Mouse (Mus musculus): Measurements from ENCODE around the gene C9orf72.
"Not testable (repeated sequence)": the region's sequence is repeated elsewhere in the genome, so short reads cannot be mapped to it uniquely, and the experiment has no call there.

C9orf72 gene

DNA sequence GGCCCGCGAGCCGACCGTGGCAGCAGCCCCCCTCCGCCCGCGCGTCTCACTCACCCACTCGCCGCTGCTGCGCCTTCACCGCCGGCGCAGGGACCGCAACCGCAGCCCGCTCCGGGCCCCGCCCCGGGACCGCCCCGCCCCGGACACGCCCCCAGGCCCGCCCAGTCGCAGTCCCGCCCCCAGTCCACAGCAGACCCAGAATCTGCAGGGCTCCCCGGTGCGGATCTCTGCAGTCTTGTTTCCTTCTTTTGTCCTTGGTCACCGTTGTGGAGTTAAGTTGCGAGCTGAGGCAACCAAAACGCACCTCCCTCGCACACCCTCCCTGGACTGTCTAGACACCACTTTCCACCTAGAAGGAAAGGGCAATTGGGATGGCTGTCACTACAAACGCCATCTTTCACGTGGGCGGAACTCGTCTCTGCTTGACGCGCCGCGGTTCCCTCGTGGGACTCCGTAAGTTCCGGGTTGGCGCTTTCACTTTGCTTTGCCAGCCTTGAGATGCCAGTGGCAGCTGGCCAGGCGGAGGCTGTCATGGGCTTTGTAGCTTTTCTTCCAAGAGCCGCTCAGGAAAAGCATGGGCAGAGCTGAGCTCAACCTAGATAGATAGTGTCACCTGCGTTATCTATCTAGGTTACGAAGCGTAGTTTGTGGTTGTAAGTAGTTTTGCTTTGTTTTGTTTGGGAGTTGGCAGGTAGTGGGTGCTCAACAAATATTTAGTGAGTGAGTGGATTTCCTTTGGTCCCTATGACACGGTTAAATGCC, at the start of gene C9orf72:
C9orf72 (minus strand) TSS at position 442 of the 762 bp plus-strand sequence.
- peak; percentile 93 for DNase-seq

- DNase-seq = no peak
Measured at GRCm38 (mm10) chr4:35259006-35259405, 33.0 kb upstream of the C9orf72 start.

- no peak for DNase-seq
Measured at GRCm38 (mm10) chr4:35244023-35244422, 18.0 kb upstream of the C9orf72 start.

DNA sequence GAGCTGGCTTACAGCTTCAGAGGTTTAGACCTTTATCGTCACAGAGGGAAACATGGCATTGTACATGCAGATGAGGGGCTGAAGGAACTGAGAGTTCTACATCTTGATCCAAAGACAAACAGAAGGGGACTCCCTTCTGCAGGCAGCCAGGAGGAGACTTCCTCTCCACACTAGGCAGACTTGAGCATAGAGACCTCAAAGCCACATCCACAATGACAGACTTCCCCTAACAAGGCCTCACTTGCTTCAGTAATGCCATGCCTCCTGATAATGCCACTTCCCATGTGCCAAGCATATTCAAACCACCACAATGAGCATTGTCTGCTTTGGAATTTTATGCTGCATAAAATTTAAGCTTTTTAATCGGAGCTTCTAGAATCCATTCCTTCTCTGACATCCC, 15.8 kb upstream of the C9orf72 start:
- no peak for DNase-seq

GRCm38 (mm10) chr4:35238696-35239095, 12.7 kb upstream of the C9orf72 start:
- no peak for DNase-seq

DNA sequence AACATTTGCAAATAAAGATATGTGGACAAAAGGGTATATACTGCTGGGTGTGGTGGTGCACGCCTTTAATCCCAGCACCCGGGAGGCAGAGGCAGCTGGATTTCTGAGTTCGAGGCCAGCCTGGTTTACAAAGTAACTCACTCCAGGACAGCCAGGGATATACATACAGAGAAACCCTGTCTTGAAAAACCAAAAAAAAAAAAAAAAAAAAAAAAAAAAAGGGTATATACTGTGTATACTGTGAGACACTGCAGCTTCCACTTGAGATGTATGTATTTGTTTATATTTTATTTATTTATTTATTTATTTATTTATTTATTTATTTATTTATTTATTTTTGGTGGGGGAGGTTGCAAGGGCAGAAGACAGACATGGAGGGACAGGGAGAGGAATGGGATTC, 12.3 kb upstream of the C9orf72 start:
- DNase-seq = not testable (repeated sequence)

DNA sequence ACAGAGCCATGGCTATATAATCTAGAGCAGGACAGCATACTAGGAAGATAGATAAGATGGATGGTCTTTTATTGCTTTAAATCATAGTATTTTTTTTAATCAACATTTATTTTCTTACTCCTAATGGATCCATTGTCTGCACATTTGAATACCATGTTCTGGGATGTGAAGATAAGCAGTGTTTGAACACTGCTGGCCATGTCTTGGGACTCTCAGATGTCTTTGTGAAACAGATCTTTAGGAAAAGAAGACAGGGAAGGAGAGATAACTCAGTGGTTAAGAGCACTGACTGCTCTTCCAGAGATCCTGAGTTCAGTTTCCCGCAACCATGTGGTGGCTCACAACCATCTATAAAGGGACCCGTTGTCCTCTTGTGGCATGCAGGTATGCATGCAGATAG, 10.3 kb upstream of the C9orf72 start:
- no peak for DNase-seq

DNA sequence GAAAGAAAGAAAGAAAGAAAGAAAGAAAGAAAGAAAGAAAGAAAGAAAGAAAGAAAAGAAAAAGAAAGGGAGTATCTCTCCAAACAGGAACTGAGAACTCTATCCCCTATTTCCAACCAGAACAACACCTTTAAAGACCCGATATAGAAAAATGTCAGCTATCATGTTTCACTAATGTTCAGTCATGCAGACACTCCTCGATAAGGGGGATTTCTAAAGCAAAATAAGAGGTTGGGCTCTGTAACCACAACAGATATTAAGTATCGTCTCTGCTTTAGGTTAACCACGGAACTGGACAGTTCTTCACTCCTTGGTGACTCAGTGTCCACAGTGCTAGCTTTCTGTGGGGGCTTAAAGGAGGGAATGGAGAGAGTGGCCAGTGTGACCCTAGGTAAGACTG, 2.3 kb upstream of the C9orf72 start:
- DNase-seq = no peak

- no peak for DNase-seq
Measured at GRCm38 (mm10) chr4:35226496-35226992, 569 bp upstream of the C9orf72 start.

GRCm38 (mm10) chr4:35225141-35225733, 738 bp downstream of the C9orf72 start:
- peak; percentile 16 for DNase-seq

DNA sequence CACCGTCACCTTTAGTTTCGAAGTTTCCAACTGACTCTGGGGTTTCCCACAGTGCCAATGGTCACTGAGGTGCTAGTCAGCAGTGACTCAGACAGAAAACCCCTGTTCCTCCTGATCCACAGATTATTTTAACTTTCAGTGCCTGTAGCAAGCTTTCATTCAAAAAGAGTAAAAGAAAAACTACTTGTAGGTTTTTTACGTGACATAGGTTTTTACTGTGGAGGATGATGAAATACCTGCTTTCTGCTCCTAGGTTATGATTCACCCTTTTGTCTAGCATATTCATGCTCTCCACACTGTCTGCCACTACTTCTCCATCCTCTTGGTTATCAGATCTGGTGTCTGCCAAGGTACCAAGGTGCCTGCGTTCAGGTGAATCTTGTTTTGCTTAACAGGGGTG, 1.9 kb downstream of the C9orf72 start:
- DNase-seq = no peak

- DNase-seq = no peak
Measured at GRCm38 (mm10) chr4:35223376-35223988, 2.5 kb downstream of the C9orf72 start.

- no peak for DNase-seq
Measured at GRCm38 (mm10) chr4:35221903-35222302, 4.1 kb downstream of the C9orf72 start.

- DNase-seq = no peak
Measured at GRCm38 (mm10) chr4:35221131-35221530, 4.8 kb downstream of the C9orf72 start.

- DNase-seq = no peak
Measured at GRCm38 (mm10) chr4:35220108-35220731, 5.8 kb downstream of the C9orf72 start.

DNA sequence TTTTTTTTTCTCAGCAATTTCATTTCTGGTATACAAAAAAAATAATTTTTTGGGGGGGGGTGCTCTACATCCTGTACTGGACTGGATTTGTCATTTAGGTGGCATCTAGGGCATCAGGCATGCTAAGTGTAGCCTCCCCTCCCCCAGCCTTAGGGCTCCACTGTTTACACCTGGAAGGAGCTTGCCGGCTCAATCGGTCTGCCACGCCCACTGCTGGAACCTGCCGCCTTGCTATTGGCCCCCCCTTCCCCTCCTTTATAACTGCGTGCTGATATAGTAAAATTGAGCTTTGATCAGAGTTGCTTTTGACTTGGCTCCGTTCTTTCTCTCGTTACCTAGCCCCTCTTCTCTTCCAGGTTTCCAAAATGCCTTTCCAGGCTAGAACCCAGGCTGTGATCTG, 21.3 kb downstream of the C9orf72 start:
- no peak for DNase-seq

GRCm38 (mm10) chr4:35203724-35204123, 22.3 kb downstream of the C9orf72 start:
- no peak for DNase-seq

GRCm38 (mm10) chr4:35201700-35202099, 24.3 kb downstream of the C9orf72 start:
- no peak for DNase-seq

GRCm38 (mm10) chr4:35192725-35193124, 33.2 kb downstream of the C9orf72 start:
- DNase-seq = no peak

DNA sequence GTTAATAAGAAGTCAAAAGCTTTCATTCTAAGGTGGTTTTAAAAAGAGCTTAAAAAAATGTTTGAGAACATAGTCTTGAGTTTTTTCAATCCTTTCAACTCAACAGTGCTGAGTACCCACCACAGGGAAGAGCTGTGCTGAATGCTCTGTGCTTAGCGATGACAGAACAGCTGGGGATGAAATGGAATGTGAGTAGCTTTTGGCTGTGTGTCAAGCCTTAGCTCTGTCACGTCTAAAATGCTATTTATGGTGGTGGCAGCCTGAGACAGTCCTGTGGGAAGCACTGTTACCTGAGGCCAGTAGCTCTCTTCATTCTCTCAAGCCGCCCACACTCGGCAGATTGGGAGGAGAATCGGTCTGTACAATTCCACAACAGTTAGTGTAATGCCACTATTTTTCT, 36.2 kb downstream of the C9orf72 start:
- no peak for DNase-seq

GRCm38 (mm10) chr4:35187617-35188326, 38.2 kb downstream of the C9orf72 start:
- no peak for DNase-seq

DNA sequence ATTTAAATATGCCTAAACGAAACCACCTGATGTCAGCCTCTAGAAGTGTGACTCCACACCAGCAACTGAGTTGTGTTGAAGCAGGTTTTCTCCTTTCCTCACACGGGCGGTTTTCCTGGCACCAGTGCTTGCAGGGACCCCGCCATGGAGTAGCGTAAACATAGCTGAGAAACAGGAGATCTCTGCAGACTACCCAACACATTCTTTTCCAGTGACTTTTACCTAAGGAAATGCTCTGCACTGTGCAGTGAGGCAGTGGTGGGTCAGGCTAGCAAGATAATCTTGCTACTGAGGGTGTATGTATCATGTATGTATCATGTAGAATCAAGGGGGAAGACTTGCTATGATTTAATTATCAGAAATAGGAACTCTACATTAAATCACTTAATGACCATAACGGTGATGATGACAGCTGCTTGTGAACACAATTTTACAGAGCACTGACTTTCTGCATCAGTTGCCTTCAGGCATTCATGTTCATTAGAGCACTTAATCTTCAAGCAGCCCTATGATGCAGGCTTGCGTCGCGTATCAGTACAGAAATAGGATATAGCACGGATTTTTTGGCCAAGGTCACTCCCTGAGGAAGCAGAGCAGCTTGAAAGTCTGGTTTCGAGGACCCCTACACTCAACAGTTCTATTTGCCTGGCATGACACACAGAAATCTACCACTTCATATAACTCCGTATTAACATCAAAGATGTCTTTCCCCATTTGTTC, 47.9 kb downstream of the C9orf72 start:
- no peak for DNase-seq

Data from liver (tissue).